Mouse (Mus musculus): ENCODE data around the gene A430078G23Rik. TPM values are rescaled to one million over a fixed set of nuclear protein-coding genes. Genes with fewer than 3 reads are reported as not detected.

A430078G23Rik gene
- polyA plus RNA-seq, 1 experiment: not detected

DNA sequence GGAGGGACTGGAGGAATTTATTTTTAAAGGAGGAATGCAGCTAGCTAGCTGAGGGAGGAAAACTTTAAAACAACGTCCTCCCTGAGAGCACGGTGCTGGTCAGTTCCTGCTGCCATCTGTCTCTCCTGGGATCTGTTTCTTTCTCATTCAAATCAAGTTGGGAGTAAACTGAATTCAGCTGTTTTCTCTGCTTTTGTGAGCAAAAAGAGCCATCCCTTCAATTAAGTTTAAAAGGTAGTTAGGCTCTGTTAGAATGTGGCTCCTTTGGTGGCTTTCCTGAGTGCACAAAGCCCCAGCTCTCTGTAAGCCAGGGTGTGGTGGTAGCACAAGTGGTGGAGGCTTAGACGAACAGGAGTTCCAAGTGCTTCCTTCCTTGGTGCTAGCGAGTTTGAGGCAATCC, 42.0 kb downstream of the A430078G23Rik start:
- Histone ChIP-seq H3ac (ENCODE audit: control insufficient read depth, insufficient read length) (no peak overlapping the region), H3K79me2 (ENCODE audit: control insufficient read depth, insufficient read depth) (peaks cover 56% of the 10 kb centered on the region), H3K27me3 (ENCODE audit: control insufficient read depth, insufficient read depth, insufficient read length) (no peaks in the 10 kb centered on the region), H3K36me3 (ENCODE audit: control insufficient read depth, insufficient read depth) (peaks cover 5% of the 10 kb centered on the region), H3K4me3 (no peak overlapping the region), H3K4me2 (ENCODE audit: low read depth) (peak overlapping the region; percentile 22)
- TF ChIP-seq POLR2AphosphoS2 (IDR thresholded peaks at IDR 0.05; ENCODE audit: insufficient read length, low read depth) (no peak), USF1 (IDR thresholded peaks at IDR 0.05; ENCODE audit: low read depth) (no peak), SRF (IDR thresholded peaks at IDR 0.05; ENCODE audit: control insufficient read depth, insufficient read length, low read depth) (no peak), MYOD1 (IDR thresholded peaks at IDR 0.05; ENCODE audit: control insufficient read depth in 1 of 3, insufficient read length in 2 of 3, low read depth in 2 of 3) (no peak), MAX (IDR thresholded peaks at IDR 0.05; ENCODE audit: low read depth) (no peak), E2F4 (IDR thresholded peaks at IDR 0.05; ENCODE audit: insufficient read depth) (no peak), MYOG (IDR thresholded peaks at IDR 0.05; ENCODE audit: control insufficient read depth in 1 of 3, insufficient read depth in 1 of 3, insufficient read length in 2 of 3, low read depth in 2 of 3) (no peak), TCF3 (IDR thresholded peaks at IDR 0.05; ENCODE audit: insufficient read length, low read depth) (no peak), REST (IDR thresholded peaks at IDR 0.05; ENCODE audit: insufficient read depth, insufficient read length) (no peak), CEBPB (IDR thresholded peaks at IDR 0.05; ENCODE audit: insufficient read depth, poor library complexity, severe bottlenecking) (no peak), POLR2A (IDR thresholded peaks at IDR 0.05; ENCODE audit: insufficient read length, low read depth) (no peak), TCF12 (IDR thresholded peaks at IDR 0.05; ENCODE audit: insufficient read depth, poor library complexity, severe bottlenecking) (no peak)

DNA sequence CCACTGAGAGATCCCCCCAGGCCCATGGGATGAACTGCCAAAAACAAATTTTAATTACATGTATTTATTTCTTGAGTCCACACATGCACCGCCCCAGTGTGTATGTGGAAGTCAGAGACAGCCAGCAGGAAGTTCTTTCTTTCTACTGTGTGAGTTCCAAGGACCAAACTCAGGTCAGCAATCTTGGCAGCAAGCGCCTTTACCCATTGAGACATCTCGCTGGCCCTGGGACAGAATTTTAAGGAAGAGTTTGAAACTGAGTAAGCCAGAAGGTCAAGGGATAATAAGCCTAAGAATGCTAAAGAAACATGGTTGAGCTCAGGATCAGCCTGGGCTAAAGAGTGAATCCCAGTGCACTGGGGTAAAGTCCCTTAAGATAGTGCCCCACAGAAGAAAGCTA, 44.4 kb downstream of the A430078G23Rik start:
- Histone ChIP-seq H3K4me2 (ENCODE audit: low read depth) (no peak overlapping the region), H3K79me2 (ENCODE audit: control insufficient read depth, insufficient read depth) (peaks cover 59% of the 10 kb centered on the region), H3K36me3 (ENCODE audit: control insufficient read depth, insufficient read depth) (peaks cover 5% of the 10 kb centered on the region), H3K27me3 (ENCODE audit: control insufficient read depth, insufficient read depth, insufficient read length) (no peaks in the 10 kb centered on the region), H3ac (ENCODE audit: control insufficient read depth, insufficient read length) (no peak overlapping the region), H3K4me3 (no peak overlapping the region)
- no peak for TF ChIP-seq POLR2A (IDR thresholded peaks at IDR 0.05; ENCODE audit: insufficient read length, low read depth)
- TF ChIP-seq TCF3 (IDR thresholded peaks at IDR 0.05; ENCODE audit: insufficient read length, low read depth): no peak
- no peak for TF ChIP-seq USF1 (IDR thresholded peaks at IDR 0.05; ENCODE audit: low read depth)
- TF ChIP-seq MYOG (IDR thresholded peaks at IDR 0.05; ENCODE audit: control insufficient read depth in 1 of 3, insufficient read depth in 1 of 3, insufficient read length in 2 of 3, low read depth in 2 of 3): no peak
- no peak for TF ChIP-seq MAX (IDR thresholded peaks at IDR 0.05; ENCODE audit: low read depth)
- TF ChIP-seq SRF (IDR thresholded peaks at IDR 0.05; ENCODE audit: control insufficient read depth, insufficient read length, low read depth): no peak
- TF ChIP-seq CEBPB (IDR thresholded peaks at IDR 0.05; ENCODE audit: insufficient read depth, poor library complexity, severe bottlenecking): no peak
- no peak for TF ChIP-seq TCF12 (IDR thresholded peaks at IDR 0.05; ENCODE audit: insufficient read depth, poor library complexity, severe bottlenecking)
- no peak for TF ChIP-seq MYOD1 (IDR thresholded peaks at IDR 0.05; ENCODE audit: control insufficient read depth in 1 of 3, insufficient read length in 2 of 3, low read depth in 2 of 3)
- TF ChIP-seq E2F4 (IDR thresholded peaks at IDR 0.05; ENCODE audit: insufficient read depth): no peak
- TF ChIP-seq POLR2AphosphoS2 (IDR thresholded peaks at IDR 0.05; ENCODE audit: insufficient read length, low read depth): no peak
- TF ChIP-seq REST (IDR thresholded peaks at IDR 0.05; ENCODE audit: insufficient read depth, insufficient read length): no peak

DNA sequence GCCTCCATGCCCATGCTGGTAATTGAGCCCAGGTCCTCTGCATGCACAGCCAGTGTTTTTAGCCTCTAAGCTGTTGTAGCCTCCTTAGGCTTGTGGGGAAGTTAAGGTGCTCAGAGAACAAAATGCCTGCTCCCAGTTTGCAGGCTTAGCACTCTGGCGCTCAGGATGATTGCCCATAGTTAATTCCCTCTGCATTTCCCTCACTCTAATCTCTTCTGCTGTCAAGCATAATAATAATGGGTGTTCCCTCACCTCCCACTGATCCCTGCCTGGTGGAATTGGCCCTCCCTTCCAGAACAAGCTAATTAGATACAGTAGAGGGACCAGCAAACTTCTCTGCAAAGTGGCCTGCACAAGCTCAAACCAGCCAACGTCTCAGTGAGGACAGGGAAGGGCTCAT, 47.3 kb downstream of the A430078G23Rik start:
- Histone ChIP-seq H3K36me3 (ENCODE audit: control insufficient read depth, insufficient read depth) (peaks cover 5% of the 10 kb centered on the region), H3K4me2 (ENCODE audit: low read depth) (no peak overlapping the region), H3ac (ENCODE audit: control insufficient read depth, insufficient read length) (no peak overlapping the region), H3K4me3 (no peak overlapping the region), H3K79me2 (ENCODE audit: control insufficient read depth, insufficient read depth) (peaks cover 34% of the 10 kb centered on the region), H3K27me3 (ENCODE audit: control insufficient read depth, insufficient read depth, insufficient read length) (no peaks in the 10 kb centered on the region)
- TF ChIP-seq TCF12 (IDR thresholded peaks at IDR 0.05; ENCODE audit: insufficient read depth, poor library complexity, severe bottlenecking) (no peak), E2F4 (IDR thresholded peaks at IDR 0.05; ENCODE audit: insufficient read depth) (no peak), TCF3 (IDR thresholded peaks at IDR 0.05; ENCODE audit: insufficient read length, low read depth) (no peak), CEBPB (IDR thresholded peaks at IDR 0.05; ENCODE audit: insufficient read depth, poor library complexity, severe bottlenecking) (no peak), REST (IDR thresholded peaks at IDR 0.05; ENCODE audit: insufficient read depth, insufficient read length) (no peak), USF1 (IDR thresholded peaks at IDR 0.05; ENCODE audit: low read depth) (no peak), SRF (IDR thresholded peaks at IDR 0.05; ENCODE audit: control insufficient read depth, insufficient read length, low read depth) (no peak), POLR2A (IDR thresholded peaks at IDR 0.05; ENCODE audit: insufficient read length, low read depth) (no peak), POLR2AphosphoS2 (IDR thresholded peaks at IDR 0.05; ENCODE audit: insufficient read length, low read depth) (no peak), MAX (IDR thresholded peaks at IDR 0.05; ENCODE audit: low read depth) (no peak), MYOD1 (IDR thresholded peaks at IDR 0.05; ENCODE audit: control insufficient read depth in 1 of 3, insufficient read length in 2 of 3, low read depth in 2 of 3) (no peak), MYOG (IDR thresholded peaks at IDR 0.05; ENCODE audit: control insufficient read depth in 1 of 3, insufficient read depth in 1 of 3, insufficient read length in 2 of 3, low read depth in 2 of 3) (no peak)

DNA sequence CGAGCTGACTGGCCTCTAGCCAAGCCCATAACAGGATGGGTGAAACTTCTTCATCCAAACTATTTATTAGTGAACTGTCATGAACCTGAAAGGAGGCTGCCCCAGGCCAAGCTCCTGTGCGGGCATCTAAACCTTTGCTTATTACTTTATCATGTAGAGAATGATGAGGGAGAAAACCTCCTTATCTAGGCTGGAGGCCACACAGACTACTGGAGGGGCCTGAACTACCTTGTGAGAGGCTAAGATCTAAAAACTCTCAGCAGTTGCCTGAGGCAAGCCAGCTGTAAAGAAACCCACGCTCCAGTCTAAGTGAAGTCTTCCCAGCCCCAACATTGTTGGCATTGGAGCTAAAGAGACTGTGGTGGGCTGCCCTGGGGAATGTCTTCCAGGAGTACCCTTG, 54.2 kb downstream of the A430078G23Rik start:
- Histone ChIP-seq H3K4me3 (no peak overlapping the region), H3K36me3 (ENCODE audit: control insufficient read depth, insufficient read depth) (no peaks in the 10 kb centered on the region)

More for the DNA sequence above, 54.2 kb downstream of the A430078G23Rik start:
- Histone ChIP-seq H3ac (ENCODE audit: control insufficient read depth, insufficient read length) (no peak overlapping the region), H3K4me2 (ENCODE audit: low read depth) (no peak overlapping the region), H3K27me3 (ENCODE audit: control insufficient read depth, insufficient read depth, insufficient read length) (no peaks in the 10 kb centered on the region), H3K79me2 (ENCODE audit: control insufficient read depth, insufficient read depth) (no peaks in the 10 kb centered on the region)
- TF ChIP-seq SRF (IDR thresholded peaks at IDR 0.05; ENCODE audit: control insufficient read depth, insufficient read length, low read depth) (no peak), POLR2AphosphoS2 (IDR thresholded peaks at IDR 0.05; ENCODE audit: insufficient read length, low read depth) (no peak), USF1 (IDR thresholded peaks at IDR 0.05; ENCODE audit: low read depth) (no peak), CEBPB (IDR thresholded peaks at IDR 0.05; ENCODE audit: insufficient read depth, poor library complexity, severe bottlenecking) (no peak), TCF12 (IDR thresholded peaks at IDR 0.05; ENCODE audit: insufficient read depth, poor library complexity, severe bottlenecking) (no peak), POLR2A (IDR thresholded peaks at IDR 0.05; ENCODE audit: insufficient read length, low read depth) (no peak), MYOD1 (IDR thresholded peaks at IDR 0.05; ENCODE audit: control insufficient read depth in 1 of 3, insufficient read length in 2 of 3, low read depth in 2 of 3) (no peak), REST (IDR thresholded peaks at IDR 0.05; ENCODE audit: insufficient read depth, insufficient read length) (no peak), MYOG (IDR thresholded peaks at IDR 0.05; ENCODE audit: control insufficient read depth in 1 of 3, insufficient read depth in 1 of 3, insufficient read length in 2 of 3, low read depth in 2 of 3) (no peak), TCF3 (IDR thresholded peaks at IDR 0.05; ENCODE audit: insufficient read length, low read depth) (no peak), E2F4 (IDR thresholded peaks at IDR 0.05; ENCODE audit: insufficient read depth) (no peak), MAX (IDR thresholded peaks at IDR 0.05; ENCODE audit: low read depth) (no peak)

Measured in myocyte (in vitro differentiated cells).